Mouse (Mus musculus): Measurements from ENCODE around the gene Arid3c.
"Not testable (repeated sequence)": the region's sequence is repeated elsewhere in the genome, so short reads cannot be mapped to it uniquely, and the experiment has no call there.

DNA sequence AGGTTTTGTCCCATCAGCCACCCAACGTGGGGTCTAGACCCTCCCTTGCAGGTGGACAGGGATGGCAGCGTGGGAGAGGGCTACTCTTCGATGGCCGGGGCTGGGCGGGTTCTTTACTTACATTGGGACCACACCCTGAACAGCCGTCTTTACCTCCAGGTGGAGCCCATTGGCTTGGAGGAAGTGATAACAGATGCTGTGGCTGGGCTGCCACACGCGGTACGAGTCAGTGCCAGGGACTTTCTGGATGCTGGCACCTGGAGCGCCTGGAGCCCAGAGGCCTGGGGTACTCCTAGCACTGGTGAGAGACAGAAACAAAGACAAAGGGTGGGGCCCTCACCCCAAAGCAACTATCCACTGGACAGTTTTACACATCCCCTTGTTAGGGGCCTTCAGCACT is 36.4 kb upstream of the Arid3c start:
- not testable (repeated sequence) for TF ChIP-seq CTCF (IDR thresholded peaks at IDR 0.05); POLR2A (IDR thresholded peaks at IDR 0.05; ENCODE audit: insufficient read depth, low read depth, low read length); EP300 (IDR thresholded peaks at IDR 0.05; ENCODE audit: insufficient read depth, low read depth, low read length)

All from heart, adult 2 months (tissue).